Mouse (Mus musculus) gastrocnemius, postnatal 25 days (tissue): ENCODE measurements around the gene Kng2. TPM values are rescaled to one million over a fixed set of nuclear protein-coding genes. Genes with fewer than 3 reads are reported as not detected.
"Not testable (repeated sequence)": the region's sequence is repeated elsewhere in the genome, so short reads cannot be mapped to it uniquely, and the experiment has no call there.

Experiments
- DNase-seq: peaks from one replicate; pipeline ENCODE4 v3.0.0; 2022
- long read RNA-seq, 2 experiments: library from polyadenylated mRNA; stranded (forward); transcript quantifications; one replicate each; pipeline ENCODE4 v2.0.0; 2021
- total RNA-seq, 2 experiments: library from RNA; stranded (reverse); gene quantifications; 1 replicate in 1 of 2; 2 replicates in 1 of 2; pipeline ENCODE4 v1.2.3; 2021

Kng2 gene
- under 1 TPM in 1 of 2 experiments, not detected in 1; 0.21 TPM for total RNA-seq
- long read RNA-seq, experiment 1, result 0 reads
- long read RNA-seq, experiment 2, result 0 reads

GRCm38 (mm10) chr16:23028966-23029600, at the start of gene Kng2:
Kng2 (minus strand) TSS chr16:23029482.
- DNase-seq, result not testable (repeated sequence)

- DNase-seq, result not testable (repeated sequence)
Observed at GRCm38 (mm10) chr16:23077516-23077915, 48.2 kb upstream of the Kng2 start.

- not testable (repeated sequence) for DNase-seq
Observed at GRCm38 (mm10) chr16:23060781-23061325, 31.6 kb upstream of the Kng2 start.

GRCm38 (mm10) chr16:23059630-23060029, 30.3 kb upstream of the Kng2 start:
- DNase-seq, result not testable (repeated sequence)

GRCm38 (mm10) chr16:23057668-23058447, 28.6 kb upstream of the Kng2 start, which contains the start of gene Kng1:
Kng1 (plus strand) TSS chr16:23057865.
- DNase-seq, result not testable (repeated sequence)

DNA sequence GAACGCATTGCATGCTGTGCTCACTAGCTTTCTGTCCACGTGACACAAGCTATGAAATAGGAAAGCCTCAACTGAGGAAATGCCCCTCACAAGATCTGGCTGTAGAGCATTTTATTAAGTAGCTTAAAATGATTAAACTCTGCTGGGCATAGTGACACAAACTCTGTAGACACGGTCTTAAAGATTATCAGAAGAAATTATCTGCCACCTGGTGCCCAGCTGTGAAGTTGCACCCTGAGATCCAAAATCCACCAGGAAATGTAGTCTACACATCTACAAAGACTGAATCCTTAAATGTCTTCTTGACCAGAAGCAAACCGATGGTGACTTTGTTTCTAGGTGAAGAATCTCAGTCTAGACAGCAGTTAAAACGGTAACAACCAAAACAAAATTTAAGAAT, 17.0 kb upstream of the Kng2 start:
- DNase-seq, result no peak

DNA sequence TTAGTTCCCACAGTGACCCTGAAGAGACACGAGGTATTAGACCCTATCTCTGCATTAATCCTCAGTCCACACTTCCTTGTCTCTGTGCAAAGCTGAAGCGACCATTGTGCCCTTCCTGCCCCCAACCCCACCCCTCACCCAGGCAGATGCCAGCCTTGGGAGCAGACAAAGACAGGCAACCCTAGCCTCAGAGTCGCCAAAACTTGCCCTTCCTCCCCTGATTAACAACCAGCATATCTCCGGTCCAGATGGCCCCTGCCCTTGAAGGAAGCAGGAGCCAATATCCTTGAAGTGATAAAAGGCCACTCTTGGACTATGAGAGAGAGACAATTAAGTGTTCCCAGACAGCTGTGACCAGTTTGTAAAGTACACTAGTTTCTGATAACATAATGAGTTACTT, 11.6 kb upstream of the Kng2 start:
- DNase-seq, result no peak

GRCm38 (mm10) chr16:23039281-23039680, 10.0 kb upstream of the Kng2 start:
- no peak for DNase-seq

GRCm38 (mm10) chr16:23037744-23038143, 8.5 kb upstream of the Kng2 start:
- DNase-seq, result no peak

DNA sequence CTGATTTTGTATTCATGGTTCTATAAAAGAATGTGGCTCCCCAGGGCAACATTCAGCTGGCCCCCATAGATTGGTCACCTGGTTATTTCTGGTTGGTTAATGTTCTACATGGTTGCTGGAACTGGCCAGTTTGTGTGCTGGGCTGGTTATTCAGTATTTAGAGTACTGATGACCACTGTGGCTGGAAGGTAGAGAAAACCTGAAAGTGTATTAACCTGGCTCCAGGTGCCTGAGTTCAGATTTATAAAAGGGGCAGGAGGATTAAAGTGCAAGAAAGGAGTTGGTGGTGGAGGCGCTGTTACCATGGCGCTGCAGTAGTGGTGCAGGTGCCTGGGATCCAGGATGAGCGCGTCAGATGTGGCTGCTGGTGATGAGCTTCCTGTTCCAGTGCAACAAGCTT, 4.4 kb upstream of the Kng2 start:
- DNase-seq, result no peak

GRCm38 (mm10) chr16:23030673-23031435, 1.6 kb upstream of the Kng2 start:
- DNase-seq, result no peak

- DNase-seq, result not testable (repeated sequence)
Observed at GRCm38 (mm10) chr16:23027341-23027740, 1.9 kb downstream of the Kng2 start.

DNA sequence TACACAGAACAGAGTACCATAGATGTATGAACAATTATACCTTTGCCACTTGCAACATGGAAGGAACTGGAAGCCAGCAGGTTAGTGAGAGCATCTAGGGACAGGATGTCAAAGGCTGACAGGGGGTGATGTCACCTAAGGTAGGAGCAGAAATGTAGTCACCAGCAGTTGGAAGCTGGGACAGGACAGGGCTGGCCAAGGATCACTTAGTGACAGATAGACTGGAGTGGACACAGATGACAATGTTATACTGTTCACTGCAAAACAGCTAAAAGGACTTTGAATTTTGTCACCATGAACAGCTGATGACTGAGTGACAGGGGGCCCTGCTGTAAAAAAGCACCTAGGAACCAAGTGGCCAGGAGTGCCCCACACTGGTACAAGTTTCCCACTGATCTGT, 2.7 kb downstream of the Kng2 start:
- no peak for DNase-seq

DNA sequence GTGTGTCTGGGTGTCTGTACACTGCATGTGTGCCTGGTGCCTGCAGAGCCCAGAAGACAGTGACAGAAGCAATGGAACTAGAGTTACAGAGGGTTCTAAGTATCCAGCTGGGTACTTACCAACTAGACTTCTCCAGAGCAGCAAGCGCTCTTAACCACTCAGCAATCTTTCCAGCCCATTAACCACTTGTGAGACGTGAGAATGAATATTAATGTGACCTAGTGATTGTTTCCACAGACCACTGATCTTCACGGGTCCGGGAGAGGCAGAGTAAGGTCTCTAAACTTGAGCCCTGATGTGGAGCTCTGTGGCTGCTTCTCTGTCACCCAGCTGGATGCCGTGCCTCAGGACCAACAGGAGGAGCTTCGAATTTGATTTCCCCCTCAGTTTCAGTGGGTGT, 4.2 kb downstream of the Kng2 start:
- DNase-seq, result no peak

DNA sequence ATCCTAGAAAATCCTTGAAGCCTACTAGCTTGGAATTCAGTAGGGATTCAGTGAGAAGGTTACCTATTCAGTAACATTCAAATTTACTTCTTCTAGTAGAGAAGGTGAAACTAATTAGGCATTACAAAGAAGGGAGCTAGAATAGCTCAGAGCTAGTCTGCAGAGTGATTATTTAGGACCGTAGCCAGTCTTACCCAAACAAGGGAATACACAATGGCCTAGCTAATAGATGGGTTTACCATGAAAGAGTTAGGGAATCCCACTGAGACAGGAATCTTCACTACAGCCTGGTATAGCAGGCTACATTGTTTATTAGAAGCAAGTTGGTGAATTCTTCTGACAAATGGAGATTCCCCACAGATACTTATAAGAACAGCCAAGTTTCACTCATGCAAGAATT, 8.7 kb downstream of the Kng2 start:
- not testable (repeated sequence) for DNase-seq

GRCm38 (mm10) chr16:23014645-23015044, 14.6 kb downstream of the Kng2 start:
- DNase-seq, result not testable (repeated sequence)

DNA sequence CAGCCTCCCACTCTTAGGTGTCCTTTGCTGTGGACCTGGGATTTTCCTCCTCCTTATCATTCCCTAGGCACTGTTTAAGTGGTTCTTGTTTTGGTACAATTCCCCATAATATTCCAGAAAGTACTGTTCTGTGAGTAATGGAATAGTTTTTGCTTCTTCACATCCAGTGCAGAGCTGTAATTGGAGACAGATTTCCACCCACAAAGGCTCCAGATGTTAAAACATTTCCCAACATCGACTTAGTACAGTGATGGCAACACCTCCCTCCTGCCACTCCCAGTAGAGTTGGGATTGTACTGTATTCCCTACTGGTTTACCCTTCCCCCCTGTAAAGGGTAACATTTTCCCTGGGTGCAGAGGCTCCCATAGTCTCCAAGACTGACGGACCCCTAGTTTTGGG, 15.5 kb downstream of the Kng2 start:
- not testable (repeated sequence) for DNase-seq

DNA sequence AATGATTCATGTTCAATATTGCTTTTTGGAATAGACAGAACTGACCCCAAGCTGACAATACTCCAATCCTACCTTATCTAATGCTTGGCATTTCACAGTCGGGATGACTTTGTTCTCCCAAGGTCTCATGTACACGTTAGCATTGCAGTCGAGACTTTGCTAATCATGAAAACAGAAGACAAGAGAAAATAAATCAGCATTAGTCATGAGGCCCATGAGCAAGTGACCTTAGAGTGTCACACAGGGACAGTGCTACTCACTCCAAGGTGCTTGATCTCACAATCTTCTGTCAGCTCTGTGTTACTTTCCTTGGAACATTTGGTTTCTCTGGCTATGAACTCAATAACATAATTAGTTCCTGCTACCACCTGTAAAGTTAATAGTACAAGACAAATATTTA, 32.3 kb downstream of the Kng2 start:
- not testable (repeated sequence) for DNase-seq

DNA sequence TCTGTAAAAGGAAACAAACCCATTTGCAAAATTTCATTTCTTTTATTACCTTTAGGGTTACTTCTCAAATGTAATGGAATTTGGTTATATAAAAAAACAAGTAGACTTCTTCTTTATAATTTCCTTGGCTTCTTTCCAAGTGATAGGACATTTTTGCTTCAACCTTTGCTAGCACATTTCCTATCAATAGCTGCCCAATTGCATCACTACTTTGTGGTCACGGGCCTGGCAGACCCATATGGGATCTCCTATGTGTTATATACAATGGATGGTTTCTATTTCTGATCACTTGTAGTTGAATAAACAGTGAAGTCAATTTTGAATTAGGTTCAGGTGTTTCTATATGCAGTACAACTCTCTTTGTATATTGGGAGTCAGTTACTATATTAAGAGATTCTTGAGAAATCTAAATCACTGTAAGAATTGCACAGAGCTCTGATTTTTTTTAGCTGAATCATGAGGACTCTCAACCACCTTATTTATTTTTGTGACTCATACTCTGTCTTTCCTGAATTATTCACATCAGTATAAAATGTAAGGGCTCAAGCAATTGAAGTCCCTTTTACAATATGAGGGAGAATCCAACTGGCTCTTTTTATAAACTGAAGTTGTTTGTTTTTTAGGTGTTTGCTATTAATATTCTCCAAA, 61.8 kb downstream of the Kng2 start:
- no peak for DNase-seq

DNA sequence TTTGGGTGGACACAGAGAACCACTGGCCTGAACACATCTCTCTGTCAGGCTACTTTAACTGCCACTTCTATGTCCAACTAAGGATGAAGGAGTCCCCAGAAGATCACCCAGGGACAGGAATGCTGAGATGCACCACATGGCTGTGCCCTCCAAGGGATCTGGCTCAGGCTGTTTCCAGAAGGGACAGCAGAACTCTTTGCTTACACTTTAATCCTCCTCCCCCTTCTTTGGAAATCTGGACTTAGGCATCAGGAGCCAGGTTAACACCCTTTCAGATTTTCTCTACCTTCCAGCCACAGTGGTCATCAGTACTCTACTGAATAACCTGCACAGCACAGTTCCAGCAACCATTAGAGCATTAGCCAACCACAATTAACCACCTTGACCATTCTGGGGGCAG, 66.0 kb downstream of the Kng2 start:
- no peak for DNase-seq

- no peak for DNase-seq
Observed at GRCm38 (mm10) chr16:22962256-22962655, 67.0 kb downstream of the Kng2 start.

DNA sequence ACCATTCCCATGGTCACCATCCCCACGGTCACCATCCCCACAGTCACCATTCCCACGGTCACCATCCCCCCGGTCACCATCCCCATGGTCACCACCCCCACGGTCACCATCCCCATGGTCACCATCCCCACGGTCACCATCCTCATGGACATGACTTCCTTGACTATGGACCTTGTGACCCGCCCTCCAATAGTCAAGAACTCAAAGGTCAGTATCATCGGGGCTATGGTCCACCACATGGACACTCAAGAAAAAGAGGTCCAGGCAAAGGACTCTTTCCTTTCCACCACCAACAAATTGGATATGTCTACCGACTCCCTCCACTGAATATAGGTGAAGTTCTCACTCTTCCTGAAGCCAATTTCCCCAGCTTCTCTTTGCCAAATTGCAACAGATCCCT, 68.2 kb downstream of the Kng2 start:
- no peak for DNase-seq
